Mouse (Mus musculus): ENCODE measurements around the gene Ptprd.

The Ptprd gene

GRCm38 (mm10) chr4:77249801-77250200, 962.0 kb downstream of the Ptprd start:
- DNase-seq (ENCODE audit: low read depth, low spot score) = no peak

GRCm38 (mm10) chr4:77248918-77249317, 962.8 kb downstream of the Ptprd start:
- DNase-seq (ENCODE audit: low read depth, low spot score) = no peak

- no peak for DNase-seq (ENCODE audit: low read depth, low spot score)
Observed at GRCm38 (mm10) chr4:77241852-77242455, 969.8 kb downstream of the Ptprd start.

GRCm38 (mm10) chr4:77238144-77238543, 973.6 kb downstream of the Ptprd start:
- DNase-seq (ENCODE audit: low read depth, low spot score) = no peak

GRCm38 (mm10) chr4:77233243-77233642, 978.5 kb downstream of the Ptprd start:
- no peak for DNase-seq (ENCODE audit: low read depth, low spot score)

- DNase-seq (ENCODE audit: low read depth, low spot score) = no peak
Observed at GRCm38 (mm10) chr4:77168866-77169265, 1042.9 kb downstream of the Ptprd start.

- no peak for DNase-seq (ENCODE audit: low read depth, low spot score)
Observed at GRCm38 (mm10) chr4:77157601-77158000, 1054.2 kb downstream of the Ptprd start.

GRCm38 (mm10) chr4:77155561-77155960, 1056.2 kb downstream of the Ptprd start:
- no peak for DNase-seq (ENCODE audit: low read depth, low spot score)

- DNase-seq (ENCODE audit: low read depth, low spot score) = no peak
Observed at GRCm38 (mm10) chr4:77155037-77155436, 1056.7 kb downstream of the Ptprd start.

- no peak for DNase-seq (ENCODE audit: low read depth, low spot score)
Observed at GRCm38 (mm10) chr4:77124852-77125251, 1086.9 kb downstream of the Ptprd start.

GRCm38 (mm10) chr4:77110894-77111293, 1100.9 kb downstream of the Ptprd start:
- no peak for DNase-seq (ENCODE audit: low read depth, low spot score)

- DNase-seq (ENCODE audit: low read depth, low spot score) = no peak
Observed at GRCm38 (mm10) chr4:77107291-77107690, 1104.5 kb downstream of the Ptprd start.

GRCm38 (mm10) chr4:77083165-77083564, 1128.6 kb downstream of the Ptprd start:
- DNase-seq (ENCODE audit: low read depth, low spot score) = peak; percentile 11

GRCm38 (mm10) chr4:77077607-77078006, 1134.2 kb downstream of the Ptprd start:
- no peak for DNase-seq (ENCODE audit: low read depth, low spot score)

- no peak for DNase-seq (ENCODE audit: low read depth, low spot score)
Observed at GRCm38 (mm10) chr4:77050536-77051207, 1161.1 kb downstream of the Ptprd start.

GRCm38 (mm10) chr4:77004483-77004882, 1207.3 kb downstream of the Ptprd start:
- DNase-seq (ENCODE audit: low read depth, low spot score) = no peak

- DNase-seq (ENCODE audit: low read depth, low spot score) = no peak
Observed at GRCm38 (mm10) chr4:76996172-76996571, 1215.6 kb downstream of the Ptprd start.

- no peak for DNase-seq (ENCODE audit: low read depth, low spot score)
Observed at GRCm38 (mm10) chr4:76989961-76990360, 1221.8 kb downstream of the Ptprd start.

GRCm38 (mm10) chr4:76977056-76977809, 1234.5 kb downstream of the Ptprd start:
- no peak for DNase-seq (ENCODE audit: low read depth, low spot score)

GRCm38 (mm10) chr4:76948251-76948650, 1263.5 kb downstream of the Ptprd start:
- peak; percentile 6 for DNase-seq (ENCODE audit: low read depth, low spot score)

- DNase-seq (ENCODE audit: low read depth, low spot score) = no peak
Observed at GRCm38 (mm10) chr4:76941382-76942360, 1270.1 kb downstream of the Ptprd start.

All from retina, adult 2 months (tissue).